ENCODE assay signal across 7 mouse cellular contexts in genomic region chrX:13282089-13282850, GRCm38 (mm10). TPM values are rescaled to one million over a fixed set of nuclear protein-coding genes. Genes with fewer than 3 reads are reported as not detected.
DNase-seq lines count a peak whose midpoint lies in the region; ATAC-seq and TF ChIP-seq lines count a peak whose summit lies in the region.

No protein-coding gene starts in this region.

- peaks cover 32% of the 10 kb centered on the region for H3K36me3 ChIP-seq in lung, embryonic 14.5 days (ENCODE audit: insufficient read depth)
- H3K36me3 ChIP-seq in hindbrain, postnatal 0 days (ENCODE audit: insufficient read depth, low read length) = peaks cover 3% of the 10 kb centered on the region; the same call in 1 of the 2 replicates
- peaks cover 24% of the 10 kb centered on the region for H3K36me3 ChIP-seq in myocyte (ENCODE audit: control insufficient read depth, insufficient read depth)

- no peaks in the 10 kb centered on the region for H3K4me1 ChIP-seq in lung, embryonic 14.5 days (ENCODE audit: insufficient read depth)
- no peaks in the 10 kb centered on the region for H3K4me1 ChIP-seq in brown adipose tissue, adult 24 weeks (ENCODE audit: control insufficient read depth, insufficient read depth, insufficient read length, low read length)
- H3K4me1 ChIP-seq in hindbrain, postnatal 0 days (ENCODE audit: insufficient read depth, low read length) = no peaks in the 10 kb centered on the region

- no peaks in the 10 kb centered on the region for H3K9me3 ChIP-seq in lung, embryonic 14.5 days (ENCODE audit: low read depth, low read length)
- no peaks in the 10 kb centered on the region for H3K9me3 ChIP-seq in hindbrain, postnatal 0 days (ENCODE audit: low read length)

- peak overlapping the region; percentile 99 for H3ac ChIP-seq in myocyte (ENCODE audit: control insufficient read depth, insufficient read length)

- H3K4me2 ChIP-seq in lung, embryonic 14.5 days = peak overlapping the region; percentile 80
- peak overlapping the region; percentile 68 for H3K4me2 ChIP-seq in hindbrain, postnatal 0 days (ENCODE audit: low read depth, low read length)
- H3K4me2 ChIP-seq in myocyte (ENCODE audit: low read depth) = peak overlapping the region; percentile 78

- DNase-seq in lung, embryonic 14.5 days = peak; percentile 21
- no peak for DNase-seq in lung, postnatal 14 days
- DNase-seq in hindbrain, postnatal 0 days (ENCODE audit: low spot score) = no peak
- DNase-seq in adrenal gland, postnatal 14 days = no peak
- DNase-seq in urinary bladder, postnatal 36 days (ENCODE audit: low spot score in 2 of 2) = no peak

- peak overlapping the region; percentile 99 for H3K27ac ChIP-seq in lung, embryonic 14.5 days (ENCODE audit: low read depth)
- peak overlapping the region; percentile 86 for H3K27ac ChIP-seq in brown adipose tissue, adult 24 weeks (replicated peaks; ENCODE audit: low read depth, low read length)
- H3K27ac ChIP-seq in hindbrain, postnatal 0 days = peak overlapping the region; percentile 99

- 4% methylated on average over 16 of the region's 16 CpGs for WGBS in lung, embryonic 14.5 days
- WGBS in hindbrain, postnatal 0 days = 11% methylated on average over 16 of the region's 16 CpGs

- H3K79me2 ChIP-seq in myocyte (ENCODE audit: control insufficient read depth, insufficient read depth) = peaks cover 47% of the 10 kb centered on the region

- peak overlapping the region; percentile 84 for H3K4me3 ChIP-seq in lung, embryonic 14.5 days (ENCODE audit: low read depth, low read length)
- H3K4me3 ChIP-seq in brown adipose tissue, adult 24 weeks (ENCODE audit: insufficient read depth, low read depth, low read length) = peak overlapping the region; percentile 97
- H3K4me3 ChIP-seq in hindbrain, postnatal 0 days (ENCODE audit: low read length) = peak overlapping the region; percentile 90
- H3K4me3 ChIP-seq in myocyte = peak overlapping the region; percentile 85

- no peaks in the 10 kb centered on the region for H3K27me3 ChIP-seq in lung, embryonic 14.5 days (ENCODE audit: insufficient read depth, low read length)
- no peaks in the 10 kb centered on the region for H3K27me3 ChIP-seq in hindbrain, postnatal 0 days (ENCODE audit: insufficient read depth, low read length)
- H3K27me3 ChIP-seq in myocyte (ENCODE audit: control insufficient read depth, insufficient read depth, insufficient read length) = no peaks in the 10 kb centered on the region

- ATAC-seq in lung, embryonic 14.5 days (ENCODE audit: insufficient read depth) = no peak
- ATAC-seq in hindbrain, postnatal 0 days = no peak

- H3K9ac ChIP-seq in lung, embryonic 14.5 days = peak overlapping the region; percentile 99
- peak overlapping the region; percentile 97 for H3K9ac ChIP-seq in hindbrain, postnatal 0 days (replicated peaks; ENCODE audit: low read length)

- TF ChIP-seq CTCF in lung, embryonic 14.5 days (IDR thresholded peaks at IDR 0.05; ENCODE audit: low read depth) = no peak
- no peak for TF ChIP-seq CTCF in hindbrain, postnatal 0 days (IDR thresholded peaks at IDR 0.05; ENCODE audit: low read depth)

- TF ChIP-seq POLR2A in myocyte (IDR thresholded peaks at IDR 0.05; ENCODE audit: insufficient read length, low read depth) = no peak

TF ChIP-seq in myocyte, 11 proteins besides CTCF, POLR2A, EP300 and RAD21:
- TF ChIP-seq E2F4 (IDR thresholded peaks at IDR 0.05; ENCODE audit: insufficient read depth) (no peak), SRF (IDR thresholded peaks at IDR 0.05; ENCODE audit: control insufficient read depth, insufficient read length, low read depth) (no peak), REST (IDR thresholded peaks at IDR 0.05; ENCODE audit: insufficient read depth, insufficient read length) (no peak), MAX (IDR thresholded peaks at IDR 0.05; ENCODE audit: low read depth) (no peak), MYOG (IDR thresholded peaks at IDR 0.05; ENCODE audit: control insufficient read depth in 1 of 3, insufficient read depth in 1 of 3, insufficient read length in 2 of 3, low read depth in 2 of 3) (no peak), USF1 (IDR thresholded peaks at IDR 0.05; ENCODE audit: low read depth) (no peak)

RNA-seq across cellular contexts. Expression of gene Ddx3x, which starts 1.5 kb away (rescaled TPM):
- polyA plus RNA-seq in lung, embryonic 14.5 days (2014; fragmentation: Nextera tagmentation; extraction: Ambion mirVana) = 145 and 164 TPM in 2 replicates
- 118 and 144 TPM in 2 replicates for polyA plus RNA-seq in brown adipose tissue, adult 24 weeks (2012; ENCODE audit: insufficient read depth, insufficient read length, missing spikeins)
- total RNA-seq in hindbrain, postnatal 0 days (2014; rRNA removed) = 92.2 and 103 TPM in 2 replicates
- polyA plus RNA-seq in hindbrain, postnatal 0 days (2015; fragmentation: Nextera tagmentation; extraction: Ambion mirVana) = 91.7 and 110 TPM in 2 replicates
- 38.9 TPM for polyA plus RNA-seq in myocyte (2012; fragmentation: generic; extraction: Trizol)
- 317 and 323 TPM in 2 replicates for total RNA-seq in adrenal gland, postnatal 14 days (2021)
